Mouse (Mus musculus) midbrain, postnatal 0 days (tissue): ENCODE measurements around the gene Tpgs1. TPM values are rescaled to one million over a fixed set of nuclear protein-coding genes. Genes with fewer than 3 reads are reported as not detected.

ENCODE experiments used
- ATAC-seq: fragments of 200-750 bp; cut with Nextera tagmentation; 2 replicates; pipeline ENCODE4 v1.8.0; 2017; ENCODE audit warnings: moderate number of reproducible peaks, mild to moderate bottlenecking, moderate TSS enrichment, moderate library complexity; ENCODE audit not compliant: low FRiP score
- DNase-seq: peaks from one replicate; pipeline ENCODE4 v3.0.0-alpha.2; 2015; ENCODE audit warnings: low spot score
- H3K27ac ChIP-seq: fragments of 300-500 bp; sonication (generic); 2 replicates; pipeline ENCODE4 v1.5.1; 2014; ENCODE audit warnings: low read depth, mild to moderate bottlenecking, low read length, mixed read lengths
- H3K27me3 ChIP-seq: fragments of 300-500 bp; sonication (generic); 2 replicates; pipeline ENCODE4 v1.6.1; 2014; ENCODE audit warnings: low read length, control low read depth, mixed read lengths; ENCODE audit not compliant: insufficient read depth
- H3K36me3 ChIP-seq: fragments of 300-500 bp; sonication (generic); 2 replicates; pipeline ENCODE4 v1.6.1; 2014; ENCODE audit warnings: low read length, control low read depth, mixed read lengths; ENCODE audit not compliant: insufficient read depth
- H3K4me1 ChIP-seq: fragments of 300-500 bp; sonication (generic); 2 replicates; pipeline ENCODE4 v1.6.1; 2014; ENCODE audit warnings: mild to moderate bottlenecking, control low read depth, antibody characterized with exemption, low read length, mixed read lengths; ENCODE audit not compliant: insufficient read depth
- H3K4me2 ChIP-seq: fragments of 300-500 bp; sonication (generic); 2 replicates; pipeline ENCODE4 v1.6.1; 2014; ENCODE audit warnings: low read depth, mild to moderate bottlenecking, low read length, mixed read lengths; ENCODE audit not compliant: poor library complexity, severe bottlenecking
- H3K4me3 ChIP-seq: fragments of 300-500 bp; sonication (generic); 2 replicates; pipeline ENCODE4 v1.5.1; 2014; ENCODE audit warnings: low read depth, mild to moderate bottlenecking, low read length, moderate library complexity
- H3K9ac ChIP-seq: fragments of 300-500 bp; sonication (generic); replicated peaks from 2 replicates; pipeline ENCODE4 v1.6.1; 2014; ENCODE audit warnings: mild to moderate bottlenecking, low read length, moderate library complexity, mixed read lengths; ENCODE audit not compliant: poor library complexity, severe bottlenecking
- H3K9me3 ChIP-seq: fragments of 300-500 bp; sonication (generic); 2 replicates; pipeline ENCODE4 v1.6.1; 2016; ENCODE audit warnings: low read length, control low read depth
- CTCF ChIP-seq: IDR thresholded peaks from 2 replicates; pipeline ENCODE4 v1.5.1; 2016; ENCODE audit warnings: antibody characterized with exemption, mild to moderate bottlenecking
- WGBS: fragments of 180-500 bp; shearing (Covaris S2); extraction: QIAGEN DNeasy Blood & Tissue Kit; methylation state at CpG from one replicate; pipeline ENCODE4 v1.1.7; 2014; 5-methylcytosine and 5-hydroxymethylcytosine counted together
- polyA plus RNA-seq: library from polyadenylated mRNA; unstranded; fragments of >200 nt; fragmentation: Nextera tagmentation; extraction: Ambion mirVana; gene quantifications from 2 replicates; pipeline ENCODE4 v1.2.1, GENCODE M21; 2015
- total RNA-seq: library from RNA; depleted of rRNA; stranded (reverse); fragments of >200 nt; gene quantifications from 2 replicates; pipeline ENCODE4 v1.2.3, GENCODE M21; 2014; rRNA removed

Gene Tpgs1
- 80.9 and 85.9 TPM in 2 replicates for total RNA-seq
- 139 and 146 TPM in 2 replicates for polyA plus RNA-seq

DNA sequence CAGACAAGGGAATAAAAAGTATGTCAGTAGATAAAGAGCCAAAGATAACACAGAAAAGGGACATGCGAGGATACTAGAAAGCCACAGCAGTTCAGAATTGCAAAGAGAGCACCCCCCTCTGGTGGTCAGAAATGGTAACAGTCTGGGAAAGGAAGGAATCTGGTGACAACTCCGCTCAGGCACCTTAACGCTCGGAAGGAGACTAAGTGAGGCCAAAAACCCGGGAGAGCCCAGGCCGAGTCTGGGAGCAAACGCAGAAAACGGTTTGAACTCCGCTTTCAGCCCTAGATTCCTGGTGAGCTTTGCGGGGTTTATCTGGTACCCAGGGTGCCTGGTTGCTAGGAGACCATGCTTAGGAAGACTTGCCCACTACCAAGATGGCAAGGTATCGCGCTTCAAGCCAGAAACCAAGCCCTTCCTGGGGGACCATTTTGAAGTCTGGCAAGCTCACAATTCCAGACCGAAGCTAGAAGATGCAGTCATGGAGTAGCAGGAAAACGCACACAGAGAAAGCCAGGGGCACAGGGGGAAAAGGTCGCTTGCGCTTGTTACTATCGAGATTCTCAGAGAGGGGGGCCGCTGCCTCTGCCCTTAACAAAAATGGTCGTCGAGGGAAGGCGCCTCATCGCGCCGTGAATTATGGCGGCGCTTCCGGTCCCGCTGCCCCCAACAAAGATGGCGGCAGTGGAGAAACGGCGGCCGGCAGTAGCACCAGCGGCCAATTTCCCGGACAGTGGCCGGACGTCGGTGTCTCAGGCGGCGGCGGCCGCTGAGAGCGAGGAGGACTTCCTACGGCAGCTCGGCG is at the start of gene Tpgs1:
Gene Tpgs1 (plus strand): TSS at position 599 of the 805 bp plus-strand sequence.
- Histone ChIP-seq H3K9me3 (no peaks in the 10 kb centered on the region), H3K36me3 (no peaks in the 10 kb centered on the region), H3K27me3 (no peaks in the 10 kb centered on the region), H3K4me3 (peak within 1 kb of the TSS; percentile 95), H3K4me2 (peak within 1 kb of the TSS; percentile 92), H3K27ac (peak within 1 kb of the TSS; percentile 99), H3K4me1 (peaks cover 14% of the 10 kb centered on the region), H3K9ac (peak within 1 kb of the TSS; percentile 95)
- WGBS, result under 1% methylated on average over 44 of the region's 45 CpGs
- peak; percentile 85 for ATAC-seq
- DNase-seq, result peak; percentile 96
- TF ChIP-seq CTCF, result peak; percentile 96

DNA sequence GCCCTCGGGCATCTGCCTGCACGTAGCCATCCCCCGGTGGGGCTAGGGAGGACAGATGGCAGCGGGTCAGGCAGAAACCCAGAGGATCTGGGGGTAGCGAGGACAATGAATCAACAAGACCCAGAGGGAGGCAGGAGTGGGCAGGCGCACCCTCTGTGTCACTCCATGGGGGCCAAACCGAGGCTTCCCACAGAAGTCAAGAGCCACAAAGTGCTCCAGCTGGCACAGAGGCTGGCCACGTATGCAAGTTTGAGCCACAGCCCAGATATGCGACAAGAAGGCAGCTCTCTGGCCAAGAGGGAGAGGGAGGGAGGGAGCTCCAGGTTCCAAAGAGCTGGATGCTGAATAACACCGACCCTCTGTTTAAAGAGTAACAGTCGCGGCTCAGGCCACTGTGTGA is 45.2 kb upstream of the Tpgs1 start:
- no peak for TF ChIP-seq CTCF
- 64% methylated on average over 12 of the region's 12 CpGs for whole genome bisulfite sequencing
- Histone ChIP-seq H3K4me3 (no peak overlapping the region), H3K36me3 (peaks cover 39% of the 10 kb centered on the region), H3K27me3 (no peaks in the 10 kb centered on the region), H3K27ac (no peak overlapping the region), H3K9me3 (no peaks in the 10 kb centered on the region), H3K9ac (no peak overlapping the region), H3K4me1 (no peaks in the 10 kb centered on the region), H3K4me2 (no peak overlapping the region)
- no peak for DNase-seq
- ATAC-seq, result no peak

DNA sequence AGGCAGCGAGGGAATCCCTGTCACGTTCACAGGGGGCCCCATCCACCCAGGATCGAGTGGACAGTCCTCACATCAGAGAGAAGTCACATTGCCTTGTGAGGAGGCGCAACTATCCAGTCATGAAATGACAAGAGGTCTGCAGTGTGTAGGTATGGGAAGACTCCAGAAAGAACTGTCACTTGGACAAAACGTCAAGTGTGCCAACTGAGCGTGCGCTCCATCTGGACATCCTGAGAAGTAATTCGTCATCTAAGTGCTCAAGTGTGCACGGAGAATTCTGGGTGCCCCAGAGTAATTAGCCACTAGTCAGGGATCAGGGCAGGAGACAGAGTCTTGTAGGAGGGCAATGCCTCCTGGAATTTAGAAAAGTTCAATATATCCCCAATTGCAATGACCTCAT is 43.8 kb upstream of the Tpgs1 start:
- H3K27me3 ChIP-seq, result no peaks in the 10 kb centered on the region
- H3K27ac ChIP-seq, result no peak overlapping the region
- ATAC-seq, result no peak

GRCm38 (mm10) chr10:79626156-79626555 is 43.0 kb upstream of the Tpgs1 start:
- DNase-seq, result no peak
- 90% methylated on average over 10 of the region's 10 CpGs for WGBS
- Histone ChIP-seq H3K9me3 (no peaks in the 10 kb centered on the region), H3K27ac (no peak overlapping the region), H3K4me1 (no peaks in the 10 kb centered on the region), H3K4me3 (no peak overlapping the region), H3K4me2 (no peak overlapping the region), H3K27me3 (no peaks in the 10 kb centered on the region), H3K36me3 (peaks cover 29% of the 10 kb centered on the region), H3K9ac (no peak overlapping the region)
- no peak for TF ChIP-seq CTCF
- no peak for ATAC-seq

More for the DNA sequence above, 43.8 kb upstream of the Tpgs1 start:
- WGBS, result 83% methylated on average over 9 of the region's 9 CpGs
- Histone ChIP-seq H3K9me3 (no peaks in the 10 kb centered on the region), H3K4me2 (no peak overlapping the region), H3K9ac (no peak overlapping the region), H3K4me1 (no peaks in the 10 kb centered on the region), H3K36me3 (peaks cover 29% of the 10 kb centered on the region), H3K4me3 (no peak overlapping the region)
- peak; percentile 65 for DNase-seq
- no peak for TF ChIP-seq CTCF

GRCm38 (mm10) chr10:79628377-79628776 is 40.8 kb upstream of the Tpgs1 start:
- TF ChIP-seq CTCF, result no peak
- H3K4me2 ChIP-seq, result no peak overlapping the region
- WGBS, result 81% methylated on average over 5 of the region's 5 CpGs
- peak; percentile 30 for DNase-seq
- H3K27ac ChIP-seq, result no peak overlapping the region
- H3K9me3 ChIP-seq, result no peaks in the 10 kb centered on the region
- H3K27me3 ChIP-seq, result no peaks in the 10 kb centered on the region
- H3K36me3 ChIP-seq, result peaks cover 29% of the 10 kb centered on the region
- no peaks in the 10 kb centered on the region for H3K4me1 ChIP-seq
- H3K9ac ChIP-seq, result no peak overlapping the region
- no peak overlapping the region for H3K4me3 ChIP-seq
- no peak for ATAC-seq

- no peak for TF ChIP-seq CTCF
- Histone ChIP-seq H3K36me3 (peaks cover 7% of the 10 kb centered on the region; the same call in 1 of the 2 replicates), H3K4me1 (peaks cover 3% of the 10 kb centered on the region; the same call in 1 of the 2 replicates), H3K27ac (no peak overlapping the region), H3K27me3 (no peaks in the 10 kb centered on the region), H3K9me3 (no peaks in the 10 kb centered on the region), H3K4me2 (no peak overlapping the region), H3K4me3 (no peak overlapping the region), H3K9ac (no peak overlapping the region)
- WGBS, result 77% methylated on average over 4 of the region's 4 CpGs
- DNase-seq (peak; percentile 85), ATAC-seq (no peak)
Observed at GRCm38 (mm10) chr10:79631432-79631831, 37.7 kb upstream of the Tpgs1 start.
